Mouse (Mus musculus): ENCODE measurements around the gene Eral1. TPM values are rescaled to one million over a fixed set of nuclear protein-coding genes. Genes with fewer than 3 reads are reported as not detected.

Eral1 gene
- 10 to 100 TPM; 25.0 to 28.2 TPM for total RNA-seq (2021)
- 34.9 and 42.4 TPM in 2 replicates for polyA plus RNA-seq (2012; rRNA removed)
- long read RNA-seq, transcript Eral1-201 (10 exons, 2,014 nt): major isoform, 15 of 20 reads
- long read RNA-seq, partial matches to known transcripts: 3 of 20 reads
- long read RNA-seq, other reads (novel, unspliced or antisense): 2 of 20 reads

- under 1% methylated on average over 42 of the region's 42 CpGs for WGBS
- H3K27ac ChIP-seq: peak within 1 kb of the TSS; percentile 47
- TF ChIP-seq CTCF (IDR thresholded peaks at IDR 0.05): 0 out of 2 replicates have a peak, but pooled peaks have one; percentile 28
- peak; percentile 90 for TF ChIP-seq POLR2A (IDR thresholded peaks at IDR 0.05; ENCODE audit: insufficient read depth, low read depth, low read length)
- TF ChIP-seq EP300 (IDR thresholded peaks at IDR 0.05; ENCODE audit: insufficient read depth, low read depth, low read length): 0 out of 2 replicates have a peak, but pooled peaks have one; percentile 25
- intact Hi-C loops (cut with DNase I): loop anchor here (1.0 to 2.0 kb wide), 2 partner anchors 14 to 85 kb away; partner anchors contain the start of genes Fam222b and Traf4
- H3K79me2 ChIP-seq (replicated peaks; ENCODE audit: control insufficient read depth, insufficient read depth, low read length): no peaks in the 10 kb centered on the region
- peak; percentile 86 to 88 for DNase-seq
- peak within 1 kb of the TSS; percentile 68 for H3K4me3 ChIP-seq
- peaks cover 2% of the 10 kb centered on the region; the same call in 1 of the 2 replicates for H3K36me3 ChIP-seq (ENCODE audit: control insufficient read depth, insufficient read depth, low read length)
- H3K4me1 ChIP-seq (ENCODE audit: control insufficient read depth, insufficient read depth, low read length): no peaks in the 10 kb centered on the region
- H3K27me3 ChIP-seq (ENCODE audit: control insufficient read depth, insufficient read depth, low read length): no peaks in the 10 kb centered on the region
- H3K9ac ChIP-seq (ENCODE audit: low read depth, low read length): peak within 1 kb of the TSS; percentile 91
Observed at GRCm38 (mm10) chr11:78079961-78080921, at the start of gene Eral1. Gene Eral1, minus strand, starts transcription at chr11:78080383.

DNA sequence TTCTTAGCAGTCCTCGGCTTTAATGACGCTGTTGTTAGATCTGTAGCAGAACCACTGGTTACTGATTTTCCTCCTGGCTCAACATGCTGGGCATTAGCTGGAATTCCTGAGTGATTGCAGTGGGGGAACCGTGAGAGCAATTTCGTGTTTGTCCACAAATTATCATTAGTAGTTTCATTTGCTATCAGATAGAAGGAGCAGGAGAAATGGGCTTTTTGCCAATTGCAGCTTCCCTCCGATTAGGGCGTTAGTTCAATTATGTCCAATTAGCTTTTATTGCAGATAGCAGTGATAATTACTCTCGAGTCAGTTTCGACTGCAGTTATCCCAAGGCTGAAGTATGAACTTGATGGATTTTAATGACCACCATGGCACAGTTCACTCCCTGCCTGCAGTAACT lies 49.3 kb upstream of the Eral1 start:
- no peak for TF ChIP-seq EP300 (IDR thresholded peaks at IDR 0.05; ENCODE audit: insufficient read depth, low read depth, low read length)
- no peak for TF ChIP-seq CTCF (IDR thresholded peaks at IDR 0.05)
- TF ChIP-seq POLR2A (IDR thresholded peaks at IDR 0.05; ENCODE audit: insufficient read depth, low read depth, low read length): no peak
- no peak overlapping the region for H3K4me3 ChIP-seq
- no peak for DNase-seq
- no peaks in the 10 kb centered on the region for H3K27me3 ChIP-seq (ENCODE audit: control insufficient read depth, insufficient read depth, low read length)
- intact Hi-C loops (cut with DNase I): no loop called here
- peaks cover 15% of the 10 kb centered on the region for H3K4me1 ChIP-seq (ENCODE audit: control insufficient read depth, insufficient read depth, low read length)
- peaks cover 11% of the 10 kb centered on the region for H3K79me2 ChIP-seq (replicated peaks; ENCODE audit: control insufficient read depth, insufficient read depth, low read length)
- H3K36me3 ChIP-seq (ENCODE audit: control insufficient read depth, insufficient read depth, low read length): peaks cover 3% of the 10 kb centered on the region
- 43% methylated on average over 8 of the region's 8 CpGs for WGBS
- H3K9ac ChIP-seq (ENCODE audit: low read depth, low read length): no peak overlapping the region
- H3K27ac ChIP-seq: no peak overlapping the region

- intact Hi-C loops (cut with DNase I): no loop called here
- DNase-seq: no peak
- no peak overlapping the region for H3K9ac ChIP-seq (ENCODE audit: low read depth, low read length)
- TF ChIP-seq CTCF (IDR thresholded peaks at IDR 0.05): no peak
- no peak for TF ChIP-seq POLR2A (IDR thresholded peaks at IDR 0.05; ENCODE audit: insufficient read depth, low read depth, low read length)
- TF ChIP-seq EP300 (IDR thresholded peaks at IDR 0.05; ENCODE audit: insufficient read depth, low read depth, low read length): no peak
- no peak overlapping the region for H3K4me3 ChIP-seq
- no peak overlapping the region for H3K27ac ChIP-seq
- peaks cover 11% of the 10 kb centered on the region for H3K79me2 ChIP-seq (replicated peaks; ENCODE audit: control insufficient read depth, insufficient read depth, low read length)
- WGBS: 57% methylated on average over 4 of the region's 4 CpGs
- H3K36me3 ChIP-seq (ENCODE audit: control insufficient read depth, insufficient read depth, low read length): peaks cover 5% of the 10 kb centered on the region
- peaks cover 18% of the 10 kb centered on the region for H3K4me1 ChIP-seq (ENCODE audit: control insufficient read depth, insufficient read depth, low read length)
- no peaks in the 10 kb centered on the region for H3K27me3 ChIP-seq (ENCODE audit: control insufficient read depth, insufficient read depth, low read length)
Observed at GRCm38 (mm10) chr11:78126739-78127138, 46.6 kb upstream of the Eral1 start.

- Histone ChIP-seq H3K27ac (no peak overlapping the region), H3K36me3 (ENCODE audit: control insufficient read depth, insufficient read depth, low read length) (peaks cover 14% of the 10 kb centered on the region), H3K27me3 (ENCODE audit: control insufficient read depth, insufficient read depth, low read length) (no peaks in the 10 kb centered on the region), H3K4me1 (ENCODE audit: control insufficient read depth, insufficient read depth, low read length) (peaks cover 20% of the 10 kb centered on the region), H3K9ac (ENCODE audit: low read depth, low read length) (no peak overlapping the region), H3K4me3 (no peak overlapping the region), H3K79me2 (replicated peaks; ENCODE audit: control insufficient read depth, insufficient read depth, low read length) (peaks cover 10% of the 10 kb centered on the region)
- TF ChIP-seq CTCF (IDR thresholded peaks at IDR 0.05): no peak
- no peak for TF ChIP-seq POLR2A (IDR thresholded peaks at IDR 0.05; ENCODE audit: insufficient read depth, low read depth, low read length)
- no peak for TF ChIP-seq EP300 (IDR thresholded peaks at IDR 0.05; ENCODE audit: insufficient read depth, low read depth, low read length)
- no peak for DNase-seq
- 31% methylated on average over 6 of the region's 6 CpGs for WGBS
- intact Hi-C loops (cut with DNase I): no loop called here
Observed at GRCm38 (mm10) chr11:78125691-78126090, 45.5 kb upstream of the Eral1 start.

DNA sequence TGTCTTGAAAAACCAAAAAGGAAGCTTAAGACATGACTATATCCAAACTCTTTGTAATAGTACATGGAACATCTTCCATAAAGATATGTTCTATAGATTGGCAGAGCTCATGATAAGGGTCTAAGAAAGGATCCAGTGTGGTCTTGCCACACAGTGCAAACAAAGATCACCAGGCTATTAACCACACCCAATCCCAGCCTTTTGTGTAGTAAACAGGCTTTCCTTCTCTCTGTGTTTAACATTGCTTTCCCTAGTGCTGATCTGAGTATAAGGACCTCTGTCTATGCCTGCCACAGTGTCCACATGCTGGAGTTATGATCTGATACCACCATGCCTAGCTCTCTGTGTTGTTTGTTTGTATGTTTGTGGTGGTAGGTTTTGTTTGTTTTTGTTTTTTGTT lies 43.6 kb upstream of the Eral1 start:
- Histone ChIP-seq H3K4me1 (ENCODE audit: control insufficient read depth, insufficient read depth, low read length) (peaks cover 28% of the 10 kb centered on the region), H3K27ac (no peak overlapping the region), H3K9ac (ENCODE audit: low read depth, low read length) (no peak overlapping the region), H3K4me3 (no peak overlapping the region), H3K27me3 (ENCODE audit: control insufficient read depth, insufficient read depth, low read length) (no peaks in the 10 kb centered on the region), H3K79me2 (replicated peaks; ENCODE audit: control insufficient read depth, insufficient read depth, low read length) (peaks cover 11% of the 10 kb centered on the region), H3K36me3 (ENCODE audit: control insufficient read depth, insufficient read depth, low read length) (peaks cover 25% of the 10 kb centered on the region)
- intact Hi-C loops (cut with DNase I): no loop called here
- no peak for DNase-seq
- no peak for TF ChIP-seq POLR2A (IDR thresholded peaks at IDR 0.05; ENCODE audit: insufficient read depth, low read depth, low read length)

DNA sequence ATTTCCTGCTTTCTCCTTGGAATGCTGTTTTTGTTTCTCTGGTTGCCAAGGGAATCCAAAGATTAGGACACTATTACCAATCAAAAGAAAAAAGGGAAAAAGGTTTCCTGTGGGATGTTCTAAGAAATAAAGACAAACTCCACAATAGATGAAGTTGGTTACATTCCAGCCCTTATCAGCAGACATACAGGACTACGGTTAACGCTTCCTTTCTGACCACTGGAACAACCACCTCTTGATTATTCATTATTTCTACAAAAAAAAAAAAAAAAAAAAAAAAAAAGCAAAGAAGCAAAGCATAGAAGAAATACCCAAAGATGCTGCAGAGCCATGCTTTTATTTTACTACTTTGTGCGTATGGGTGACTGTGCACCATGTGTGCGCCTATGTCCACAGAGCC lies 42.6 kb upstream of the Eral1 start:
- peaks cover 28% of the 10 kb centered on the region for H3K4me1 ChIP-seq (ENCODE audit: control insufficient read depth, insufficient read depth, low read length)
- peaks cover 25% of the 10 kb centered on the region for H3K36me3 ChIP-seq (ENCODE audit: control insufficient read depth, insufficient read depth, low read length)
- no peaks in the 10 kb centered on the region for H3K27me3 ChIP-seq (ENCODE audit: control insufficient read depth, insufficient read depth, low read length)
- intact Hi-C loops (cut with DNase I): no loop called here
- no peak for TF ChIP-seq EP300 (IDR thresholded peaks at IDR 0.05; ENCODE audit: insufficient read depth, low read depth, low read length)
- TF ChIP-seq POLR2A (IDR thresholded peaks at IDR 0.05; ENCODE audit: insufficient read depth, low read depth, low read length): no peak
- TF ChIP-seq CTCF (IDR thresholded peaks at IDR 0.05): no peak
- H3K79me2 ChIP-seq (replicated peaks; ENCODE audit: control insufficient read depth, insufficient read depth, low read length): peaks cover 11% of the 10 kb centered on the region
- DNase-seq: no peak
- no peak overlapping the region for H3K27ac ChIP-seq
- no peak overlapping the region for H3K9ac ChIP-seq (ENCODE audit: low read depth, low read length)
- 49% methylated on average over 4 of the region's 4 CpGs for WGBS
- H3K4me3 ChIP-seq: no peak overlapping the region
